Mouse (Mus musculus): ENCODE measurements around the gene Cpeb1. TPM values are rescaled to one million over a fixed set of nuclear protein-coding genes. Genes with fewer than 3 reads are reported as not detected.
"Not testable (repeated sequence)": the region's sequence is repeated elsewhere in the genome, so short reads cannot be mapped to it uniquely, and the experiment has no call there.

The Cpeb1 gene
- polyA plus RNA-seq, 1 experiment from 2014 or later, result 0.36 TPM

- no peak for ATAC-seq (ENCODE audit: insufficient read depth)
- WGBS, result 13% methylated on average over 8 of the region's 8 CpGs
- DNase-seq, result no peak
Observed at GRCm38 (mm10) chr7:81480800-81481199, 25.5 kb upstream of the Cpeb1 start.

GRCm38 (mm10) chr7:81479531-81480090 lies 24.3 kb upstream of the Cpeb1 start:
- no peak for ATAC-seq (ENCODE audit: insufficient read depth)
- no peak overlapping the region for H3K27ac ChIP-seq (ENCODE audit: low read depth)
- peaks cover 18% of the 10 kb centered on the region for H3K27me3 ChIP-seq (ENCODE audit: insufficient read depth, low read length)
- H3K36me3 ChIP-seq (ENCODE audit: insufficient read depth), result no peaks in the 10 kb centered on the region
- no peak for DNase-seq
- WGBS, result 48% methylated on average over 3 of the region's 3 CpGs
- H3K9me3 ChIP-seq (ENCODE audit: low read depth, low read length), result no peaks in the 10 kb centered on the region
- TF ChIP-seq CTCF (IDR thresholded peaks at IDR 0.05; ENCODE audit: low read depth), result no peak
- no peak overlapping the region for H3K4me2 ChIP-seq
- no peak overlapping the region for H3K4me3 ChIP-seq (ENCODE audit: low read depth, low read length)
- no peak overlapping the region for H3K9ac ChIP-seq
- no peaks in the 10 kb centered on the region for H3K4me1 ChIP-seq (ENCODE audit: insufficient read depth)

More at GRCm38 (mm10) chr7:81480800-81481199, 25.5 kb upstream of the Cpeb1 start:
- no peak for TF ChIP-seq CTCF (IDR thresholded peaks at IDR 0.05; ENCODE audit: low read depth)
- Histone ChIP-seq H3K36me3 (ENCODE audit: insufficient read depth) (no peaks in the 10 kb centered on the region), H3K4me2 (no peak overlapping the region), H3K9me3 (ENCODE audit: low read depth, low read length) (no peaks in the 10 kb centered on the region), H3K9ac (no peak overlapping the region), H3K27me3 (ENCODE audit: insufficient read depth, low read length) (peaks cover 18% of the 10 kb centered on the region), H3K27ac (ENCODE audit: low read depth) (no peak overlapping the region), H3K4me3 (ENCODE audit: low read depth, low read length) (no peak overlapping the region), H3K4me1 (ENCODE audit: insufficient read depth) (no peaks in the 10 kb centered on the region)

GRCm38 (mm10) chr7:81478261-81478660 lies 23.0 kb upstream of the Cpeb1 start:
- not testable (repeated sequence) for H3K4me2 ChIP-seq
- H3K27me3 ChIP-seq (ENCODE audit: insufficient read depth, low read length), result peaks cover 18% of the 10 kb centered on the region

GRCm38 (mm10) chr7:81476833-81477232 lies 21.6 kb upstream of the Cpeb1 start:
- 2% methylated on average over 24 of the region's 24 CpGs for WGBS
- H3K4me3 ChIP-seq (ENCODE audit: low read depth, low read length), result no peak overlapping the region
- TF ChIP-seq CTCF (IDR thresholded peaks at IDR 0.05; ENCODE audit: low read depth), result peak; percentile 35
- peaks cover 18% of the 10 kb centered on the region for H3K27me3 ChIP-seq (ENCODE audit: insufficient read depth, low read length)
- H3K4me1 ChIP-seq (ENCODE audit: insufficient read depth), result no peaks in the 10 kb centered on the region
- H3K4me2 ChIP-seq, result peak overlapping the region; percentile 27; the same call in 1 of the 2 replicates
- H3K36me3 ChIP-seq (ENCODE audit: insufficient read depth), result no peaks in the 10 kb centered on the region
- H3K9ac ChIP-seq, result no peak overlapping the region
- H3K9me3 ChIP-seq (ENCODE audit: low read depth, low read length), result no peaks in the 10 kb centered on the region
- DNase-seq, result peak; percentile 34
- H3K27ac ChIP-seq (ENCODE audit: low read depth), result no peak overlapping the region
- no peak for ATAC-seq (ENCODE audit: insufficient read depth)

More at GRCm38 (mm10) chr7:81478261-81478660, 23.0 kb upstream of the Cpeb1 start:
- not testable (repeated sequence) for ATAC-seq (ENCODE audit: insufficient read depth); H3K9ac ChIP-seq; H3K4me3 ChIP-seq (ENCODE audit: low read depth, low read length); H3K36me3 ChIP-seq (ENCODE audit: insufficient read depth); H3K9me3 ChIP-seq (ENCODE audit: low read depth, low read length); H3K4me1 ChIP-seq (ENCODE audit: insufficient read depth); H3K27ac ChIP-seq (ENCODE audit: low read depth); DNase-seq

- no peaks in the 10 kb centered on the region for H3K9me3 ChIP-seq (ENCODE audit: low read depth, low read length)
- no peak for DNase-seq
- H3K27me3 ChIP-seq (ENCODE audit: insufficient read depth, low read length), result peaks cover 18% of the 10 kb centered on the region
- H3K36me3 ChIP-seq (ENCODE audit: insufficient read depth), result no peaks in the 10 kb centered on the region
- no peak overlapping the region for H3K4me2 ChIP-seq
- no peak overlapping the region for H3K9ac ChIP-seq
- no peak overlapping the region for H3K27ac ChIP-seq (ENCODE audit: low read depth)
- H3K4me3 ChIP-seq (ENCODE audit: low read depth, low read length), result no peak overlapping the region
- TF ChIP-seq CTCF (IDR thresholded peaks at IDR 0.05; ENCODE audit: low read depth), result no peak
- no peak for ATAC-seq (ENCODE audit: insufficient read depth)
- WGBS, result 68% methylated on average over 3 of the region's 3 CpGs
- no peaks in the 10 kb centered on the region for H3K4me1 ChIP-seq (ENCODE audit: insufficient read depth)
Observed at GRCm38 (mm10) chr7:81475221-81475620, 20.0 kb upstream of the Cpeb1 start.

- DNase-seq, result no peak
Observed at GRCm38 (mm10) chr7:81464906-81465450, 9.7 kb upstream of the Cpeb1 start.

GRCm38 (mm10) chr7:81464116-81464515 lies 8.9 kb upstream of the Cpeb1 start:
- H3K36me3 ChIP-seq (ENCODE audit: insufficient read depth), result no peaks in the 10 kb centered on the region
- ATAC-seq (ENCODE audit: insufficient read depth), result no peak
- no peak for TF ChIP-seq CTCF (IDR thresholded peaks at IDR 0.05; ENCODE audit: low read depth)
- H3K4me1 ChIP-seq (ENCODE audit: insufficient read depth), result no peaks in the 10 kb centered on the region
- H3K4me2 ChIP-seq, result no peak overlapping the region
- H3K9me3 ChIP-seq (ENCODE audit: low read depth, low read length), result no peaks in the 10 kb centered on the region
- DNase-seq, result peak; percentile 87
- no peak overlapping the region for H3K27ac ChIP-seq (ENCODE audit: low read depth)
- no peaks in the 10 kb centered on the region for H3K27me3 ChIP-seq (ENCODE audit: insufficient read depth, low read length)
- 4% methylated on average over 4 of the region's 4 CpGs for WGBS
- H3K4me3 ChIP-seq (ENCODE audit: low read depth, low read length), result no peak overlapping the region
- H3K9ac ChIP-seq, result no peak overlapping the region

More at GRCm38 (mm10) chr7:81464906-81465450, 9.7 kb upstream of the Cpeb1 start:
- no peak for TF ChIP-seq CTCF (IDR thresholded peaks at IDR 0.05; ENCODE audit: low read depth)
- no peak overlapping the region for H3K4me2 ChIP-seq
- H3K27ac ChIP-seq (ENCODE audit: low read depth), result no peak overlapping the region
- H3K4me1 ChIP-seq (ENCODE audit: insufficient read depth), result no peaks in the 10 kb centered on the region
- H3K9me3 ChIP-seq (ENCODE audit: low read depth, low read length), result no peaks in the 10 kb centered on the region
- ATAC-seq (ENCODE audit: insufficient read depth), result no peak
- no peaks in the 10 kb centered on the region for H3K36me3 ChIP-seq (ENCODE audit: insufficient read depth)
- H3K27me3 ChIP-seq (ENCODE audit: insufficient read depth, low read length), result no peaks in the 10 kb centered on the region
- H3K9ac ChIP-seq, result no peak overlapping the region
- H3K4me3 ChIP-seq (ENCODE audit: low read depth, low read length), result no peak overlapping the region
- WGBS, result 68% methylated on average over 9 of the region's 9 CpGs

Measured in lung, embryonic 14.5 days (tissue).